In the genomic region with DNA sequence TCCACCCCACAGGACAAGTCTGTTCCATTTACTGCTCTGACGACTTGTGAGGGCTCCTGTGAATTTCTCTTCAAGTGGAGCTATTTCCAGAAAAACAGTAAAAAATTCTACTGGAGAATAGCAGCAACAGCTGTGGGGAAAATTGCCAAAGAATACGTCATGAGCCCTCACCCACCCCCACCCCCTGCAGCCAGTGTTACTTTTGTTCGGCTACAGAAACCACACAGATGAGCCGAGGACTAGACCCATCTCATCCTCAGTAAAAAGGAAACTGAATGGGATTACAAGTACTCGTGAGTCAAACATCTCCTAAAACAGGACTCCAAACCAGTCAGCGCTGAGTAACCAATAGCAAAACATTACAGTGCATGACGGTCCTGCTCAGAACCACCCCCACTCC, we compare ENCODE assay signal across 12 mouse cellular contexts. TPM values are rescaled to one million over a fixed set of nuclear protein-coding genes. Genes with fewer than 3 reads are reported as not detected.
A peak's percentile ranks its signal among the peaks of the same experiment; 100 is the strongest.
DNase-seq lines count a peak whose midpoint lies in the region; ATAC-seq and TF ChIP-seq lines count a peak whose summit lies in the region.
"Had no signal": no experiment of that assay in that cellular context is flagged by ENCODE, and none has a peak within 500 bp of the region (broad histone marks: within the 10 kb centered on the region; RNA-seq: fewer than 3 reads in every experiment).

No protein-coding gene starts in this region.

- no peaks in the 10 kb centered on the region for H3K27me3 ChIP-seq in lung, embryonic 16.5 days (ENCODE audit: control insufficient read depth, insufficient read depth, low read depth, low read length)
- H3K27me3 ChIP-seq: liver, embryonic 15.5 days had no signal

- TF ChIP-seq POLR2A in embryonic fibroblast, embryonic 13.5 days (IDR thresholded peaks at IDR 0.05; ENCODE audit: low read depth, low read length) = no peak

- ATAC-seq in lung, embryonic 16.5 days (ENCODE audit: low read depth) = peak; percentile 42; the same call in 1 of the 2 replicates

- H3K4me1 ChIP-seq in lung, embryonic 16.5 days (replicated peaks; ENCODE audit: control insufficient read depth, insufficient read depth, low read length) = peaks cover 5% of the 10 kb centered on the region
- H3K4me1 ChIP-seq in embryonic fibroblast, embryonic 13.5 days (ENCODE audit: control insufficient read depth, insufficient read depth, low read length) = peaks cover 4% of the 10 kb centered on the region
- H3K4me1 ChIP-seq: liver, embryonic 15.5 days had no signal

- no peaks in the 10 kb centered on the region for H3K9me3 ChIP-seq in lung, embryonic 16.5 days (ENCODE audit: control insufficient read depth, low read length)
- H3K9me3 ChIP-seq: liver, embryonic 15.5 days had no signal

- H3K36me3 ChIP-seq in lung, embryonic 16.5 days (ENCODE audit: control insufficient read depth, insufficient read depth, low read length) = no peaks in the 10 kb centered on the region
- H3K36me3 ChIP-seq: liver, embryonic 15.5 days had no signal

- H3K4me3 ChIP-seq in lung, embryonic 16.5 days (ENCODE audit: low read length) = no peak overlapping the region
- no peak overlapping the region for H3K4me3 ChIP-seq in embryonic fibroblast, embryonic 13.5 days (ENCODE audit: insufficient read depth, low read length)
- H3K4me3 ChIP-seq: liver, embryonic 15.5 days had no signal

- H3K9ac ChIP-seq in lung, embryonic 16.5 days (ENCODE audit: low read length) = no peak overlapping the region
- H3K9ac ChIP-seq: liver, embryonic 15.5 days had no signal

- no peak overlapping the region for H3K4me2 ChIP-seq in lung, embryonic 16.5 days (ENCODE audit: low read depth, low read length)
- H3K4me2 ChIP-seq: liver, embryonic 15.5 days had no signal

- WGBS in lung, embryonic 16.5 days = 46% methylated on average over 7 of the region's 7 CpGs

- no peak for TF ChIP-seq CTCF in embryonic fibroblast, embryonic 13.5 days (IDR thresholded peaks at IDR 0.05; ENCODE audit: borderline replicate concordance, insufficient read depth, low read length)

- intact Hi-C loops in gastrocnemius, postnatal 14 days (cut with DNase I; ENCODE audit: low total_unique reads) = no loop called here

- DNase-seq in gastrocnemius, postnatal 14 days = peak; percentile 10
- no peak for DNase-seq in gastrocnemius, postnatal 25 days
- DNase-seq in lung, postnatal 25 days (ENCODE audit: low spot score) = no peak
- peak; percentile 48 for DNase-seq in telencephalon, adult 2 months (ENCODE audit: low read depth, low spot score)
- DNase-seq in thymus, postnatal 10 days (ENCODE audit: low spot score in 2 of 2) = no peak
- DNase-seq in layer of hippocampus, adult 8-10 months (ENCODE audit: low spot score in 2 of 2) = no peak
- DNase-seq: embryo, embryonic 11 days; heart, postnatal 36 days; thymus, postnatal 36 days had no signal

- no peak overlapping the region for H3K27ac ChIP-seq in lung, embryonic 16.5 days (ENCODE audit: low read length)
- peak overlapping the region; percentile 60 for H3K27ac ChIP-seq in embryonic fibroblast, embryonic 13.5 days (ENCODE audit: insufficient read depth, low read length)
- H3K27ac ChIP-seq: liver, embryonic 15.5 days had no signal

RNA-seq across cellular contexts. Expression of a gene that starts 25.9 kb away (rescaled TPM):
- 1 to 10 TPM; 1.3 to 2.1 TPM for total RNA-seq in gastrocnemius, postnatal 14 days (2021)
- total RNA-seq in gastrocnemius, postnatal 25 days (2021) = 1 to 10 TPM; 1.6 to 1.7 TPM
- polyA plus RNA-seq in lung, embryonic 16.5 days (2015; fragmentation: Nextera tagmentation; extraction: Ambion mirVana) = 19.3 and 19.5 TPM in 2 replicates
- polyA plus RNA-seq in embryonic fibroblast, embryonic 13.5 days (2011; ENCODE audit: insufficient read length, low read depth, missing spikeins) = 0.60 TPM in 1 of 2 replicates, not detected in the other
- 1 to 10 TPM; 3.2 to 6.0 (median 4.2) TPM for total RNA-seq in layer of hippocampus, adult 8-10 months (2022)

Comparison
In these comparisons a context has a peak if more than half of its experiments do, and no peak if none do; other contexts are left out.
1. DNase-seq: peak in gastrocnemius, postnatal 14 days (single experiment) and telencephalon, adult 2 months (single experiment); none in gastrocnemius, postnatal 25 days (single experiment), lung, postnatal 25 days (single experiment), thymus, postnatal 10 days (0 of 2) and layer of hippocampus, adult 8-10 months (0 of 2).